Mouse (Mus musculus): ENCODE measurements around the gene Otud3.

Gene Otud3

GRCm38 (mm10) chr4:138855092-138855632, 58.6 kb downstream of the Otud3 start:
- no peak for DNase-seq (ENCODE audit: extremely low read depth, low read depth, low spot score)

GRCm38 (mm10) chr4:138852961-138853360, 60.8 kb downstream of the Otud3 start:
- DNase-seq (ENCODE audit: extremely low read depth, low read depth, low spot score) = no peak

- DNase-seq (ENCODE audit: extremely low read depth, low read depth, low spot score) = no peak
Measured at GRCm38 (mm10) chr4:138851463-138851862, 62.3 kb downstream of the Otud3 start.
